Mouse (Mus musculus) forebrain, embryonic 10.5 days (tissue): ENCODE data around the gene Prdm4. TPM values are rescaled to one million over a fixed set of nuclear protein-coding genes. Genes with fewer than 3 reads are reported as not detected.

ENCODE experiments used
- DNase-seq: peaks from one replicate; pipeline ENCODE4 v3.0.0-alpha.2; 2017; ENCODE audit warnings: low spot score; ENCODE audit errors: extremely low spot score
- H3K27ac ChIP-seq: fragments of 300-500 bp; sonication (generic); 2 replicates; pipeline ENCODE4 v1.5.1; 2016; ENCODE audit warnings: mild to moderate bottlenecking
- H3K27me3 ChIP-seq: fragments of 300-500 bp; sonication (generic); 2 replicates; pipeline ENCODE4 v1.6.1; 2016; ENCODE audit warnings: mild to moderate bottlenecking; ENCODE audit not compliant: poor library complexity, severe bottlenecking
- H3K36me3 ChIP-seq: fragments of 300-500 bp; sonication (generic); replicated peaks from 2 replicates; pipeline ENCODE4 v1.6.1; 2016; ENCODE audit warnings: mild to moderate bottlenecking, moderate library complexity
- H3K4me1 ChIP-seq: fragments of 300-500 bp; sonication (generic); 2 replicates; pipeline ENCODE4 v1.6.1; 2016
- H3K4me3 ChIP-seq: fragments of 300-500 bp; sonication (generic); 2 replicates; pipeline ENCODE4 v1.5.1; 2016; ENCODE audit warnings: mild to moderate bottlenecking, moderate library complexity
- H3K9me3 ChIP-seq: fragments of 300-500 bp; sonication (generic); 2 replicates; pipeline ENCODE4 v1.6.1; 2016; ENCODE audit warnings: mild to moderate bottlenecking, moderate library complexity
- WGBS: fragments of 180-500 bp; shearing (Covaris S2); methylation state at CpG from one replicate; pipeline ENCODE4 v1.1.7; 2016; 5-methylcytosine and 5-hydroxymethylcytosine counted together
- polyA plus RNA-seq: library from polyadenylated mRNA; unstranded; fragments of >200 nt; fragmentation: Nextera tagmentation; extraction: Ambion mirVana; gene quantifications from 2 replicates; pipeline ENCODE4 v1.2.1, GENCODE M21; 2016

Gene Prdm4
- polyA plus RNA-seq: 23.7 and 25.8 TPM in 2 replicates

- peak within 1 kb of the TSS; percentile 81 for H3K4me3 ChIP-seq
- DNase-seq: peak; percentile 96
- no peaks in the 10 kb centered on the region for H3K27me3 ChIP-seq
- H3K4me1 ChIP-seq: peaks cover 16% of the 10 kb centered on the region
- WGBS: under 1% methylated on average over 90 of the region's 90 CpGs
- peak within 1 kb of the TSS; percentile 92 for H3K27ac ChIP-seq
- no peaks in the 10 kb centered on the region for H3K9me3 ChIP-seq
- peaks cover 32% of the 10 kb centered on the region for H3K36me3 ChIP-seq
Observed at GRCm38 (mm10) chr10:85916498-85917309, at the start of gene Prdm4. Prdm4 (minus strand) TSS chr10:85917142.

GRCm38 (mm10) chr10:85966476-85966875 is 49.5 kb upstream of the Prdm4 start:
- no peak overlapping the region for H3K27ac ChIP-seq
- 65% methylated on average over 2 of the region's 2 CpGs for WGBS
- no peaks in the 10 kb centered on the region for H3K27me3 ChIP-seq
- H3K4me3 ChIP-seq: no peak overlapping the region
- no peak for DNase-seq
- H3K9me3 ChIP-seq: no peaks in the 10 kb centered on the region
- H3K4me1 ChIP-seq: no peaks in the 10 kb centered on the region
- H3K36me3 ChIP-seq: no peaks in the 10 kb centered on the region

- no peak for DNase-seq
- no peaks in the 10 kb centered on the region for H3K4me1 ChIP-seq
- no peaks in the 10 kb centered on the region for H3K9me3 ChIP-seq
- no peaks in the 10 kb centered on the region for H3K36me3 ChIP-seq
- H3K27me3 ChIP-seq: no peaks in the 10 kb centered on the region
- H3K4me3 ChIP-seq: no peak overlapping the region
- 89% methylated on average over 7 of the region's 7 CpGs for WGBS
- H3K27ac ChIP-seq: no peak overlapping the region
Observed at GRCm38 (mm10) chr10:85964316-85964715, 47.4 kb upstream of the Prdm4 start.

GRCm38 (mm10) chr10:85962897-85963296 is 46.0 kb upstream of the Prdm4 start:
- Histone ChIP-seq H3K4me3 (no peak overlapping the region), H3K4me1 (no peaks in the 10 kb centered on the region), H3K36me3 (no peaks in the 10 kb centered on the region), H3K9me3 (no peaks in the 10 kb centered on the region), H3K27me3 (no peaks in the 10 kb centered on the region), H3K27ac (no peak overlapping the region)
- DNase-seq: no peak
- WGBS: 82% methylated on average over 9 of the region's 9 CpGs

- H3K4me3 ChIP-seq: peak within 1 kb of the TSS; percentile 90
- peaks cover 32% of the 10 kb centered on the region for H3K36me3 ChIP-seq
- no peaks in the 10 kb centered on the region for H3K27me3 ChIP-seq
- peak within 1 kb of the TSS; percentile 92 for H3K27ac ChIP-seq
- WGBS: under 1% methylated on average over 38 of the region's 38 CpGs
- DNase-seq: peak; percentile 91
- no peaks in the 10 kb centered on the region for H3K9me3 ChIP-seq
- H3K4me1 ChIP-seq: peaks cover 9% of the 10 kb centered on the region
Observed at GRCm38 (mm10) chr10:85957464-85957950, 40.6 kb upstream of the Prdm4 start, which contains the start of gene Rtcb. Rtcb (minus strand) TSS chr10:85957823.

GRCm38 (mm10) chr10:85956871-85957419 is 40.0 kb upstream of the Prdm4 start:
- Histone ChIP-seq H3K9me3 (no peaks in the 10 kb centered on the region), H3K27ac (peak overlapping the region; percentile 92), H3K27me3 (no peaks in the 10 kb centered on the region), H3K4me1 (peaks cover 9% of the 10 kb centered on the region), H3K4me3 (peak overlapping the region; percentile 90), H3K36me3 (peaks cover 37% of the 10 kb centered on the region)
- DNase-seq: no peak
- WGBS: 7% methylated on average over 20 of the region's 20 CpGs

GRCm38 (mm10) chr10:85954429-85954828 is 37.5 kb upstream of the Prdm4 start:
- WGBS: 91% methylated on average over 2 of the region's 2 CpGs
- no peak overlapping the region for H3K4me3 ChIP-seq
- peaks cover 9% of the 10 kb centered on the region for H3K4me1 ChIP-seq
- peaks cover 63% of the 10 kb centered on the region for H3K36me3 ChIP-seq
- no peaks in the 10 kb centered on the region for H3K27me3 ChIP-seq
- DNase-seq: no peak
- H3K9me3 ChIP-seq: no peaks in the 10 kb centered on the region
- H3K27ac ChIP-seq: no peak overlapping the region

- 87% methylated on average over 3 of the region's 3 CpGs for WGBS
- H3K9me3 ChIP-seq: no peaks in the 10 kb centered on the region
Observed at GRCm38 (mm10) chr10:85953401-85953800, 36.5 kb upstream of the Prdm4 start.

GRCm38 (mm10) chr10:85951765-85952443 is 35.0 kb upstream of the Prdm4 start:
- DNase-seq: no peak

More at GRCm38 (mm10) chr10:85953401-85953800, 36.5 kb upstream of the Prdm4 start:
- Histone ChIP-seq H3K36me3 (peaks cover 73% of the 10 kb centered on the region), H3K27me3 (no peaks in the 10 kb centered on the region), H3K4me3 (no peak overlapping the region), H3K4me1 (peaks cover 9% of the 10 kb centered on the region), H3K27ac (no peak overlapping the region)
- DNase-seq: no peak

GRCm38 (mm10) chr10:85948483-85949196 is 31.7 kb upstream of the Prdm4 start:
- H3K4me1 ChIP-seq: no peaks in the 10 kb centered on the region
- peaks cover 100% of the 10 kb centered on the region for H3K36me3 ChIP-seq
- H3K9me3 ChIP-seq: no peaks in the 10 kb centered on the region
- WGBS: 96% methylated on average over 8 of the region's 8 CpGs
- no peak overlapping the region for H3K4me3 ChIP-seq
- no peaks in the 10 kb centered on the region for H3K27me3 ChIP-seq
- DNase-seq: no peak
- no peak overlapping the region for H3K27ac ChIP-seq

More at GRCm38 (mm10) chr10:85951765-85952443, 35.0 kb upstream of the Prdm4 start:
- 91% methylated on average over 6 of the region's 6 CpGs for WGBS
- no peaks in the 10 kb centered on the region for H3K27me3 ChIP-seq
- no peak overlapping the region for H3K27ac ChIP-seq
- H3K9me3 ChIP-seq: no peaks in the 10 kb centered on the region
- H3K4me3 ChIP-seq: no peak overlapping the region
- H3K4me1 ChIP-seq: peaks cover 8% of the 10 kb centered on the region
- H3K36me3 ChIP-seq: peaks cover 88% of the 10 kb centered on the region

- DNase-seq: no peak
- WGBS: 94% methylated on average over 6 of the region's 6 CpGs
- H3K9me3 ChIP-seq: peaks cover 12% of the 10 kb centered on the region
- H3K4me3 ChIP-seq: no peak overlapping the region
- H3K27ac ChIP-seq: no peak overlapping the region
- H3K4me1 ChIP-seq: no peaks in the 10 kb centered on the region
- no peaks in the 10 kb centered on the region for H3K27me3 ChIP-seq
- peaks cover 65% of the 10 kb centered on the region for H3K36me3 ChIP-seq
Observed at GRCm38 (mm10) chr10:85936280-85936965, 19.5 kb upstream of the Prdm4 start.

- no peaks in the 10 kb centered on the region for H3K9me3 ChIP-seq
- no peak overlapping the region for H3K27ac ChIP-seq
- DNase-seq: no peak
- H3K4me1 ChIP-seq: peaks cover 23% of the 10 kb centered on the region
- peaks cover 43% of the 10 kb centered on the region for H3K27me3 ChIP-seq
- H3K36me3 ChIP-seq: peaks cover under 1% of the 10 kb centered on the region; the same call in 1 of the 2 replicates
- no peak overlapping the region for H3K4me3 ChIP-seq
- WGBS: 90% methylated on average over 11 of the region's 11 CpGs
Observed at GRCm38 (mm10) chr10:85929962-85930361, 13.0 kb upstream of the Prdm4 start.
